Mouse (Mus musculus) intestine, embryonic 14.5 days (tissue): ENCODE results near the gene 4930415O20Rik. TPM values are rescaled to one million over a fixed set of nuclear protein-coding genes. Genes with fewer than 3 reads are reported as not detected.

ENCODE experiments used
- ATAC-seq: fragments of 200-750 bp; cut with Nextera tagmentation; replicated peaks from 2 replicates; pipeline ENCODE4 v1.8.0; 2017; ENCODE audit warnings: low read depth, moderate number of reproducible peaks, moderate TSS enrichment, moderate library complexity; ENCODE audit not compliant: low FRiP score, low TSS enrichment
- DNase-seq: peaks from one replicate; pipeline ENCODE4 v3.0.0-alpha.2; 2018; ENCODE audit warnings: low spot score
- H3K27ac ChIP-seq: fragments of 300-500 bp; sonication (generic); 2 replicates; pipeline ENCODE4 v1.5.1; 2014; ENCODE audit warnings: low read depth, mild to moderate bottlenecking, control low read depth
- H3K27me3 ChIP-seq: fragments of 300-500 bp; sonication (generic); replicated peaks from 2 replicates; pipeline ENCODE4 v1.6.1; 2014; ENCODE audit warnings: low read length, control low read depth; ENCODE audit not compliant: control insufficient read depth, insufficient read depth
- H3K36me3 ChIP-seq: fragments of 300-500 bp; sonication (generic); 2 replicates; pipeline ENCODE4 v1.6.1; 2014; ENCODE audit warnings: low read length, control low read depth; ENCODE audit not compliant: control insufficient read depth, insufficient read depth
- H3K4me1 ChIP-seq: fragments of 300-500 bp; sonication (generic); replicated peaks from 2 replicates; pipeline ENCODE4 v1.6.1; 2014; ENCODE audit warnings: low read length, control low read depth, mixed read lengths; ENCODE audit not compliant: control insufficient read depth, insufficient read depth
- H3K4me2 ChIP-seq: fragments of 300-500 bp; sonication (generic); 2 replicates; pipeline ENCODE4 v1.6.1; 2014; ENCODE audit warnings: low read length
- H3K4me3 ChIP-seq: fragments of 300-500 bp; sonication (generic); 2 replicates; pipeline ENCODE4 v1.5.1; 2014; ENCODE audit warnings: low read depth, low read length, control low read depth, mixed read lengths
- H3K9ac ChIP-seq: fragments of 300-500 bp; sonication (generic); 2 replicates; pipeline ENCODE4 v1.6.1; 2014; ENCODE audit warnings: mild to moderate bottlenecking, low read length
- H3K9me3 ChIP-seq: fragments of 300-500 bp; sonication (generic); 2 replicates; pipeline ENCODE4 v1.6.1; 2016; ENCODE audit warnings: low read length, control low read depth; ENCODE audit not compliant: control insufficient read depth
- WGBS: fragments of 180-500 bp; shearing (Covaris S2); extraction: QIAGEN DNeasy Blood & Tissue Kit; methylation state at CpG from one replicate; pipeline ENCODE4 v1.1.7; 2014; 5-methylcytosine and 5-hydroxymethylcytosine counted together
- polyA plus RNA-seq: library from polyadenylated mRNA; unstranded; fragments of >200 nt; fragmentation: Nextera tagmentation; extraction: Ambion mirVana; gene quantifications from 2 replicates; pipeline ENCODE4 v1.2.1, GENCODE M21; 2014

Gene 4930415O20Rik
- polyA plus RNA-seq, 1 experiment from 2014 or later: 0.35 TPM

DNA sequence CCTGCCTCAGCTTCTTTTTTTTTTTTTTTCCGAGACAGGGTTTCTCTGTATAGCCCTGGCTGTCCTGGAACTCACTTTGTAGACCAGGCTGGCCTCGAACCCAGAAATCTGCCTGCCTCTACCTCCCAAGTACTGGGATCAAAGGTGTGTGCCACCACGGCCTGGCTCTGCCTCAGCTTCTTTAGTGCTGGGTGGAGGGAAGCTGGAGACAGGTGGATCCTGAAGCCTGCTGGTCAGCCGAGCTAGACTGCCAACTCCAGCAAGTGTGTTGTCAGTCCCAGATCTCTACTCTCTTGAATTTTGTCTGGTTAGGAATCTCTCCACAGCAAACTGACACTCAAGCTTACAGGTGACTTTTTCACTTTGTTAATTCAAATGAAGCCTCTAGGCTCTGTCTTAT lies 34.9 kb upstream of the 4930415O20Rik start:
- WGBS: 82% methylated on average over 4 of the region's 4 CpGs
- H3K9me3 ChIP-seq: no peaks in the 10 kb centered on the region
- H3K27ac ChIP-seq: no peak overlapping the region
- H3K4me3 ChIP-seq: no peak overlapping the region
- no peak overlapping the region for H3K4me2 ChIP-seq
- H3K36me3 ChIP-seq: peaks cover 27% of the 10 kb centered on the region
- DNase-seq (no peak), ATAC-seq (no peak)
- H3K27me3 ChIP-seq: no peaks in the 10 kb centered on the region
- H3K9ac ChIP-seq: no peak overlapping the region
- H3K4me1 ChIP-seq: peaks cover 7% of the 10 kb centered on the region

DNA sequence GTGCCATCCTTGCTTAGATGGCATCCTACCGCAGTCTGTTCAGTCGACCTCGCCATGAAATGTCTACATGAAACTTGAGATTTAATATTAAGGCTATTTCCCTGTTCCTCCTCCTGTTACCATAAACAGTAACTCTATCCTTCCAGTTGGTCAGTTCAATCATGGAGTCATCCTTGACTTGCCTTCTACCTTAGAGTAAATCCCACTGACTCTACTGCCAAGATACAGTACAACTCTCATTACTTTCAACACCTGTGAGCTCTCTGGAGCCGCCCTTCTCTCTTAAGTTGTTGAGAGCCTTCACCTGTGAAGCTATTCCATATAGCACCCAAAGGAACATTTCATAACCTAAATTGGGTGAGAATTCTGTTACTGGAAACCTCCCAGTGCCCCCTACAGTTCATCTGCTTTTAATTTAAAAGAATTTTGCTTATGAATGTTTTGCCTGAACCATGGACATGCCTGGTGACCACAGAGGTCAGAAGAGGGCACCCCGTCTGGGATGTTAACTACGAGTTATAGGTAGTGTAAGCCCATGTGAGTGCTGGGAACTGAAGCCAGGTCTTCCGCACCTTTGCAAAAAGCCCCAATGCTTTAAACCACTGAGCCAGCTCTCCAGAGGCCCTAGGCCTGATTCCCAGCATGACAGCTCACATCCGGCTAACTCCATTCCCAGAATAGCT lies 33.8 kb upstream of the 4930415O20Rik start:
- ATAC-seq (no peak), DNase-seq (no peak)
- H3K9ac ChIP-seq: no peak overlapping the region
- H3K27ac ChIP-seq: no peak overlapping the region
- no peak overlapping the region for H3K4me3 ChIP-seq
- H3K36me3 ChIP-seq: peaks cover 27% of the 10 kb centered on the region
- no peaks in the 10 kb centered on the region for H3K9me3 ChIP-seq
- H3K4me1 ChIP-seq: peaks cover 7% of the 10 kb centered on the region
- 85% methylated on average over 8 of the region's 8 CpGs for WGBS
- no peaks in the 10 kb centered on the region for H3K27me3 ChIP-seq
- H3K4me2 ChIP-seq: no peak overlapping the region

GRCm38 (mm10) chr15:98537923-98538322 lies 32.9 kb upstream of the 4930415O20Rik start:
- no peaks in the 10 kb centered on the region for H3K9me3 ChIP-seq
- no peaks in the 10 kb centered on the region; the same call in 1 of the 2 replicates for H3K4me1 ChIP-seq
- H3K9ac ChIP-seq: no peak overlapping the region
- DNase-seq (no peak), ATAC-seq (no peak)
- H3K27ac ChIP-seq: no peak overlapping the region
- no peak overlapping the region for H3K4me3 ChIP-seq
- WGBS: 69% methylated on average over 4 of the region's 4 CpGs
- H3K27me3 ChIP-seq: no peaks in the 10 kb centered on the region
- peaks cover 34% of the 10 kb centered on the region for H3K36me3 ChIP-seq
- H3K4me2 ChIP-seq: no peak overlapping the region

- H3K27me3 ChIP-seq: no peaks in the 10 kb centered on the region
- ATAC-seq (no peak), DNase-seq (no peak)
- H3K9me3 ChIP-seq: no peaks in the 10 kb centered on the region
- H3K4me1 ChIP-seq: no peaks in the 10 kb centered on the region
- WGBS: 90% methylated on average over 6 of the region's 6 CpGs
- no peak overlapping the region for H3K4me2 ChIP-seq
- H3K27ac ChIP-seq: no peak overlapping the region
- no peak overlapping the region for H3K9ac ChIP-seq
- H3K36me3 ChIP-seq: peaks cover 65% of the 10 kb centered on the region
- no peak overlapping the region for H3K4me3 ChIP-seq
Observed at GRCm38 (mm10) chr15:98541064-98541463, 29.7 kb upstream of the 4930415O20Rik start.

GRCm38 (mm10) chr15:98543341-98543740 lies 27.5 kb upstream of the 4930415O20Rik start:
- Histone ChIP-seq H3K27ac (no peak overlapping the region), H3K36me3 (peaks cover 84% of the 10 kb centered on the region), H3K4me2 (no peak overlapping the region), H3K4me3 (no peak overlapping the region), H3K9ac (no peak overlapping the region), H3K4me1 (no peaks in the 10 kb centered on the region), H3K27me3 (no peaks in the 10 kb centered on the region), H3K9me3 (no peaks in the 10 kb centered on the region)
- 87% methylated on average over 4 of the region's 4 CpGs for WGBS
- DNase-seq: no peak
- no peak for ATAC-seq

DNA sequence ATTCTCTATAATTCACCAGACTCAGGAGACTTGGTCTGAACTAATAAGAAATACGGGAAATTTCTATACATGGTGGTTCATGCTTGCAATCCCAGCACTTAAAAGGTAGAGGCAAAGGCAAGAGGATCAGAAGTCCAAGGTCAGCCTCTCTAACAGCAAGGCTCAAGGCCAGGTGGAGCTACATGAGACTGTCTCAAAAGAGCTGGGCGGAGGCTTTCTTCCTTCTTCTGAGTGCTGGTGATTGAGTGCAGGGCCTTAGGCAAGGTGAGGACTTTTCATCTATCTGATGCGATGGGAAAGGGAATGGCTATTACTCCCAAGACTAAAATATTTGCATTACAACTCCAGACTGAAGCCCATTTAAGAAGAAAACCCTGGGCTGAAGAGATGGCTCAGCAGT lies 25.7 kb upstream of the 4930415O20Rik start:
- ATAC-seq (no peak), DNase-seq (no peak)
- Histone ChIP-seq H3K36me3 (peaks cover 89% of the 10 kb centered on the region), H3K9me3 (no peaks in the 10 kb centered on the region), H3K27me3 (no peaks in the 10 kb centered on the region), H3K4me3 (no peak overlapping the region), H3K9ac (no peak overlapping the region), H3K4me1 (no peaks in the 10 kb centered on the region), H3K27ac (no peak overlapping the region), H3K4me2 (no peak overlapping the region)
- 93% methylated on average over 3 of the region's 3 CpGs for WGBS

- H3K9ac ChIP-seq: no peak overlapping the region
- no peak overlapping the region for H3K27ac ChIP-seq
- H3K4me1 ChIP-seq: no peaks in the 10 kb centered on the region
- H3K4me3 ChIP-seq: no peak overlapping the region
- H3K4me2 ChIP-seq: no peak overlapping the region
- peaks cover 93% of the 10 kb centered on the region for H3K36me3 ChIP-seq
- no peak for DNase-seq
- no peak for ATAC-seq
- no peaks in the 10 kb centered on the region for H3K9me3 ChIP-seq
- WGBS: 90% methylated on average over 5 of the region's 5 CpGs
- no peaks in the 10 kb centered on the region for H3K27me3 ChIP-seq
Observed at GRCm38 (mm10) chr15:98546843-98547242, 24.0 kb upstream of the 4930415O20Rik start.

GRCm38 (mm10) chr15:98552758-98553157 lies 18.0 kb upstream of the 4930415O20Rik start:
- Histone ChIP-seq H3K9me3 (no peaks in the 10 kb centered on the region), H3K4me3 (no peak overlapping the region), H3K27ac (no peak overlapping the region), H3K4me2 (no peak overlapping the region), H3K4me1 (no peaks in the 10 kb centered on the region), H3K9ac (no peak overlapping the region), H3K36me3 (peaks cover 90% of the 10 kb centered on the region), H3K27me3 (no peaks in the 10 kb centered on the region)
- no peak for DNase-seq
- ATAC-seq: no peak
- 95% methylated on average over 2 of the region's 2 CpGs for WGBS

DNA sequence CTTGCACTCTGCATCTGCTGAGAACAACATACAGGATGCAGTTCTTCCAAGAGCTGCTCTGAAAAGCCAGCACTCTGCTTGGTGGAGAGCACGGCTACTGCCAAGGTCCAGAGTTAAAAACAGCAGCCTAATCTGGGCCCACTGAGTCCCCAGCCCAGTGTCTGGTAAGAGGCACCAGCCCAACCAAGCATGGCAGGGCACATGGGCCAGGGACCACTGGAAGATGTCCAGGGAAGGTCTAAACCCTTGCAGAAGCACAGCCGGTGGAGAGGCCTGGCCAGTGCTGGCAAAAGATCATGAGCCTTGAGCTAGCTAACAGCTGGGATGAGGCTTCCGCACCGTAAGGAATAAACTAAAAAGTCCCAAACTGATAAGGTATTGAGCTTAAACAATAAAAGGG lies 14.9 kb upstream of the 4930415O20Rik start:
- Histone ChIP-seq H3K27me3 (no peaks in the 10 kb centered on the region), H3K4me1 (no peaks in the 10 kb centered on the region), H3K4me2 (no peak overlapping the region), H3K4me3 (no peak overlapping the region), H3K9me3 (no peaks in the 10 kb centered on the region), H3K27ac (no peak overlapping the region), H3K9ac (no peak overlapping the region), H3K36me3 (peaks cover 87% of the 10 kb centered on the region)
- DNase-seq (no peak), ATAC-seq (no peak)
- 92% methylated on average over 4 of the region's 4 CpGs for WGBS
